Mouse (Mus musculus): ENCODE results near the gene Cacna2d3.

- TF ChIP-seq POLR2A (IDR thresholded peaks at IDR 0.05; ENCODE audit: insufficient read depth, low read depth, low read length) (no peak), CTCF (IDR thresholded peaks at IDR 0.05) (no peak), EP300 (IDR thresholded peaks at IDR 0.05; ENCODE audit: insufficient read depth, low read depth, low read length) (no peak)
These were observed 222.9 kb downstream of the Cacna2d3 start for GRCm38 (mm10) chr14:29498546-29499290.
